10 mouse cellular contexts compared by ENCODE assay signal in the genomic region with DNA sequence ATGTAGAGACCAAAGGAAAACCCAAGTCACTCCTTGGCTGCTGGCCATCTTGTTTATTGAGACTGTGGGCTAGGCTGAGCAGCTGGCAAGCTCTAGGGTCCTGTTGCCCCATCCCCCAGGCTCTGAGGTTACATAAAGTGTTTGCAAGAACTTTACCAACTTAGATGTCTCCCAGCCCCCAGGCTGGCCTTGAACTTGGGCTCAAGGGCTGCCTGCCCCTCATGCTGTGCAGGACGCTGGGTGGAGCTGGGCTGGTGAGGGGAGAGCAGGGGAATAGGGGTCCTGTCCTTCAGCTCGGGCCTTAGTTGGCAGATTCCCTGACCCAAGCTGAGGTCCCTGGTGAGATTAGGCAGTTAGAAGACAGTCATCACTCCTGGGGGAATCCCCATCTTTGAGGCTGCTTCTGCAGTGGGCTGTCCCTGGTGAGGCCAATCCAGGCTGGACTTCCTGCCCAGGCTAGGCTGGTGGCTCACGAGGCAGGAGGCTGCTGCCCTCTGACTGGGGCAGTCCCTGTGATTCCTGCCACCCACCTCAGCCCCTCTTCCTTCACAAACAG. TPM values are rescaled to one million over a fixed set of nuclear protein-coding genes. Genes with fewer than 3 reads are reported as not detected.
DNase-seq lines count a peak whose midpoint lies in the region; ATAC-seq and TF ChIP-seq lines count a peak whose summit lies in the region.
"Had no signal": no experiment of that assay in that cellular context is flagged by ENCODE, and none has a peak within 500 bp of the region (broad histone marks: within the 10 kb centered on the region; RNA-seq: fewer than 3 reads in every experiment).

No protein-coding gene starts in this region.

- H3K27ac ChIP-seq in hindbrain, embryonic 14.5 days: no peak overlapping the region
- H3K27ac ChIP-seq in hindbrain, embryonic 12.5 days: no peak overlapping the region
- H3K27ac ChIP-seq in CH12.LX (ENCODE audit: insufficient read depth, low read depth): peak overlapping the region; percentile 97
- H3K27ac ChIP-seq in hindbrain, postnatal 0 days: no peak overlapping the region

- no peak; the same call in 1 of the 2 replicates for TF ChIP-seq RAD21 in CH12.LX (IDR thresholded peaks at IDR 0.05; ENCODE audit: low read depth, low read length)

- peak; percentile 34 for DNase-seq in hindbrain, embryonic 14.5 days (ENCODE audit: low spot score)
- DNase-seq in 3134 (ENCODE audit: extremely low read depth, insufficient read length, low spot score) (peak; percentile 68), CH12.LX (ENCODE audit: extremely low read depth) (peak; percentile 78)
- peak; percentile 66 for DNase-seq in hindbrain, postnatal 0 days (ENCODE audit: low spot score)
- no peak for DNase-seq in kidney, postnatal 36 days
- DNase-seq in frontal cortex, adult 2 months (ENCODE audit: extremely low spot score in 1 of 2, low spot score in 1 of 2): no peak
- no peak for DNase-seq in urinary bladder, postnatal 36 days (ENCODE audit: low spot score in 2 of 2)
- DNase-seq: heart, adult 18-20 months; kidney, adult 8-10 months had no signal

- dilution Hi-C loops in CH12.LX (cut with MboI; ENCODE audit: extremely low pct_ligation_motif_present, extremely low pct_unique_long_range_greater_than_20kb, low sequenced_read_pairs): no loop called here

- no peaks in the 10 kb centered on the region for H3K4me1 ChIP-seq in hindbrain, embryonic 14.5 days (replicated peaks; ENCODE audit: control insufficient read depth, insufficient read depth, low read length)
- H3K4me1 ChIP-seq in hindbrain, embryonic 12.5 days: peaks cover 17% of the 10 kb centered on the region
- H3K4me1 ChIP-seq in CH12.LX (ENCODE audit: control insufficient read depth in 1 of 2, insufficient read depth in 2 of 2): peaks cover 50 to 78% of the 10 kb centered on the region in 2 experiments
- peaks cover 1% of the 10 kb centered on the region; the same call in 1 of the 2 replicates for H3K4me1 ChIP-seq in hindbrain, postnatal 0 days (ENCODE audit: insufficient read depth, low read length)

- no peak overlapping the region for H3K9ac ChIP-seq in hindbrain, embryonic 14.5 days
- H3K9ac ChIP-seq in hindbrain, embryonic 12.5 days: no peak overlapping the region
- H3K9ac ChIP-seq in CH12.LX (ENCODE audit: insufficient read depth, low read depth): peak overlapping the region; percentile 20; the same call in 1 of the 2 replicates
- no peak overlapping the region for H3K9ac ChIP-seq in hindbrain, postnatal 0 days (replicated peaks; ENCODE audit: low read length)

- no peak for TF ChIP-seq CTCF in CH12.LX (conservative IDR thresholded peaks at IDR 0.05 in 1 of 2, IDR thresholded peaks at IDR 0.05 in 1 of 2; ENCODE audit: low read depth in 2 of 2, low read length in 2 of 2)
- no peak for TF ChIP-seq CTCF in hindbrain, postnatal 0 days (IDR thresholded peaks at IDR 0.05; ENCODE audit: low read depth)

- no peaks in the 10 kb centered on the region for H3K79me2 ChIP-seq in CH12.LX (replicated peaks; ENCODE audit: control insufficient read depth, extremely low read depth, insufficient read depth, poor library complexity, severe bottlenecking)

- no peak for ATAC-seq in hindbrain, embryonic 14.5 days (ENCODE audit: low FRiP score)
- no peak for ATAC-seq in hindbrain, embryonic 12.5 days (ENCODE audit: low FRiP score)
- ATAC-seq in hindbrain, postnatal 0 days: no peak

- TF ChIP-seq EP300 in CH12.LX (IDR thresholded peaks at IDR 0.05; ENCODE audit: low read length): peak; percentile 81

- peak; percentile 45; the same call in 1 of the 2 replicates for TF ChIP-seq POLR2A in CH12.LX (IDR thresholded peaks at IDR 0.05; ENCODE audit: low read depth, low read length)

- no peaks in the 10 kb centered on the region for H3K27me3 ChIP-seq in hindbrain, embryonic 14.5 days (ENCODE audit: control insufficient read depth, insufficient read depth, low read length)
- no peaks in the 10 kb centered on the region for H3K27me3 ChIP-seq in hindbrain, embryonic 12.5 days
- no peaks in the 10 kb centered on the region for H3K27me3 ChIP-seq in CH12.LX (replicated peaks)
- H3K27me3 ChIP-seq in hindbrain, postnatal 0 days (ENCODE audit: insufficient read depth, low read length): no peaks in the 10 kb centered on the region

- in situ Hi-C loops in CH12.LX (cut with MboI; ENCODE audit: low pct_ligation_motif_present, low pct_unique_long_range_greater_than_20kb, low sequenced_read_pairs): loop anchor here (5.0 kb wide), 1 partner anchor 35 kb away; a partner anchor contains a TSS

- no peaks in the 10 kb centered on the region for H3K36me3 ChIP-seq in hindbrain, embryonic 14.5 days (replicated peaks; ENCODE audit: control insufficient read depth, insufficient read depth)
- no peaks in the 10 kb centered on the region for H3K36me3 ChIP-seq in hindbrain, embryonic 12.5 days
- H3K36me3 ChIP-seq in CH12.LX (replicated peaks in 1 of 2; ENCODE audit: control insufficient read depth in 1 of 2, insufficient read depth in 1 of 2, low read length in 1 of 2): no peaks in the 10 kb centered on the region
- H3K36me3 ChIP-seq in hindbrain, postnatal 0 days (ENCODE audit: insufficient read depth, low read length): no peaks in the 10 kb centered on the region

- no peak overlapping the region for H3K4me2 ChIP-seq in hindbrain, embryonic 14.5 days (replicated peaks)
- H3K4me2 ChIP-seq in hindbrain, embryonic 12.5 days (replicated peaks): no peak overlapping the region
- peak overlapping the region; percentile 2; the same call in 1 of the 2 replicates for H3K4me2 ChIP-seq in CH12.LX (ENCODE audit: insufficient read depth, low read depth, poor library complexity, severe bottlenecking)
- H3K4me2 ChIP-seq in hindbrain, postnatal 0 days (ENCODE audit: low read depth, low read length): no peak overlapping the region

- H3K4me3 ChIP-seq in hindbrain, embryonic 14.5 days (replicated peaks; ENCODE audit: low read length): no peak overlapping the region
- H3K4me3 ChIP-seq in hindbrain, embryonic 12.5 days: no peak overlapping the region
- peak overlapping the region in 1 of 3 experiments; percentile 54 for H3K4me3 ChIP-seq in CH12.LX (replicated peaks in 1 of 3; ENCODE audit: low read depth in 2 of 3, low read length in 2 of 3, poor library complexity in 1 of 3)
- no peak overlapping the region for H3K4me3 ChIP-seq in hindbrain, postnatal 0 days (ENCODE audit: low read length)

- 49% methylated on average over 3 of the region's 3 CpGs for WGBS in hindbrain, embryonic 14.5 days
- 59% methylated on average over 3 of the region's 3 CpGs for WGBS in hindbrain, embryonic 12.5 days
- WGBS in hindbrain, postnatal 0 days: 43% methylated on average over 3 of the region's 3 CpGs

- 0 out of 2 replicates have a peak, but pooled peaks cover 3% of the 10 kb centered on the region for H3K9me3 ChIP-seq in hindbrain, embryonic 14.5 days (ENCODE audit: control insufficient read depth, low read length)
- H3K9me3 ChIP-seq in hindbrain, embryonic 12.5 days (replicated peaks): peaks cover 5% of the 10 kb centered on the region
- peaks cover 5% of the 10 kb centered on the region for H3K9me3 ChIP-seq in CH12.LX (replicated peaks; ENCODE audit: low read length)
- H3K9me3 ChIP-seq in hindbrain, postnatal 0 days (ENCODE audit: low read length): no peaks in the 10 kb centered on the region

TF ChIP-seq in CH12.LX, 34 proteins besides CTCF, POLR2A, EP300 and RAD21 (continues in another document):
- TF ChIP-seq PAX5 (IDR thresholded peaks at IDR 0.05; ENCODE audit: low read length): no peak
- TF ChIP-seq POLR2AphosphoS2 (IDR thresholded peaks at IDR 0.05; ENCODE audit: low read depth, low read length): no peak
- no peak for TF ChIP-seq CHD1 (IDR thresholded peaks at IDR 0.05; ENCODE audit: low read depth, low read length)
- peak; percentile 74 for TF ChIP-seq IRF4 (IDR thresholded peaks at IDR 0.05; ENCODE audit: low read depth, low read length)

RNA-seq across cellular contexts. Expression of a gene that starts 37.3 kb away (rescaled TPM):
- polyA plus RNA-seq in hindbrain, embryonic 14.5 days (2014; fragmentation: Nextera tagmentation; extraction: Ambion mirVana): 6.2 and 8.0 TPM in 2 replicates
- polyA plus RNA-seq in hindbrain, embryonic 12.5 days (2016; fragmentation: Nextera tagmentation; extraction: Ambion mirVana): 11.8 and 15.8 TPM in 2 replicates
- total RNA-seq in CH12.LX (2012; rRNA removed) (36.2 and 52.5 TPM in 2 replicates), CH12.LX (2014; rRNA removed) (19.3 and 24.4 TPM in 2 replicates)
- polyA plus RNA-seq in CH12.LX (2012; ENCODE audit: insufficient read length, low read depth): 14.9 and 16.4 TPM in 2 replicates
- total RNA-seq in hindbrain, postnatal 0 days (2014; rRNA removed): 4.4 and 8.2 TPM in 2 replicates
- 7.5 and 8.6 TPM in 2 replicates for polyA plus RNA-seq in hindbrain, postnatal 0 days (2015; fragmentation: Nextera tagmentation; extraction: Ambion mirVana)
- 20.7 and 26.0 TPM in 2 replicates for polyA plus RNA-seq in frontal cortex, adult 2 months (2012; rRNA removed)

RNA-seq across cellular contexts. Expression of a gene that starts 47.6 kb away (rescaled TPM):
- polyA plus RNA-seq in hindbrain, embryonic 14.5 days (2014; fragmentation: Nextera tagmentation; extraction: Ambion mirVana): 17.7 and 20.9 TPM in 2 replicates
- polyA plus RNA-seq in hindbrain, embryonic 12.5 days (2016; fragmentation: Nextera tagmentation; extraction: Ambion mirVana): 10.1 and 10.7 TPM in 2 replicates
- total RNA-seq in CH12.LX (2012; rRNA removed) (0.46 and 0.47 TPM in 2 replicates), CH12.LX (2014; rRNA removed) (not detected in 2 replicates)
- 0.24 and 0.68 TPM in 2 replicates for polyA plus RNA-seq in CH12.LX (2012; ENCODE audit: insufficient read length, low read depth)
- total RNA-seq in hindbrain, postnatal 0 days (2014; rRNA removed): 26.2 and 27.2 TPM in 2 replicates
- 18.9 and 22.1 TPM in 2 replicates for polyA plus RNA-seq in hindbrain, postnatal 0 days (2015; fragmentation: Nextera tagmentation; extraction: Ambion mirVana)
- 80.8 and 101 TPM in 2 replicates for polyA plus RNA-seq in frontal cortex, adult 2 months (2012; rRNA removed)

RNA-seq across cellular contexts. Expression of a gene that starts 49.1 kb away (rescaled TPM):
- polyA plus RNA-seq in hindbrain, embryonic 14.5 days (2014; fragmentation: Nextera tagmentation; extraction: Ambion mirVana): 12.9 and 13.8 TPM in 2 replicates
- polyA plus RNA-seq in hindbrain, embryonic 12.5 days (2016; fragmentation: Nextera tagmentation; extraction: Ambion mirVana): 56.8 and 57.9 TPM in 2 replicates
- 23.6 and 25.8 TPM in 2 replicates for total RNA-seq in CH12.LX (2012; rRNA removed)
- 22.2 and 23.7 TPM in 2 replicates for total RNA-seq in CH12.LX (2014; rRNA removed)
- polyA plus RNA-seq in CH12.LX (2012; ENCODE audit: insufficient read length, low read depth): 20.7 and 23.6 TPM in 2 replicates
- total RNA-seq in hindbrain, postnatal 0 days (2014; rRNA removed): 42.3 and 43.2 TPM in 2 replicates
- polyA plus RNA-seq in hindbrain, postnatal 0 days (2015; fragmentation: Nextera tagmentation; extraction: Ambion mirVana): 24.8 and 25.6 TPM in 2 replicates
- polyA plus RNA-seq in frontal cortex, adult 2 months (2012; rRNA removed): 24.3 and 25.9 TPM in 2 replicates

RNA-seq across cellular contexts. Expression of a gene that starts 58.3 kb away (rescaled TPM):
- 29.7 and 32.2 TPM in 2 replicates for polyA plus RNA-seq in hindbrain, embryonic 14.5 days (2014; fragmentation: Nextera tagmentation; extraction: Ambion mirVana)
- 16.4 and 16.7 TPM in 2 replicates for polyA plus RNA-seq in hindbrain, embryonic 12.5 days (2016; fragmentation: Nextera tagmentation; extraction: Ambion mirVana)
- not detected in 2 replicates for total RNA-seq in CH12.LX (2012; rRNA removed)
- total RNA-seq in CH12.LX (2014; rRNA removed): not detected in 2 replicates
- not detected in 2 replicates for polyA plus RNA-seq in CH12.LX (2012; ENCODE audit: insufficient read length, low read depth)
- 82.0 and 106 TPM in 2 replicates for total RNA-seq in hindbrain, postnatal 0 days (2014; rRNA removed)
- polyA plus RNA-seq in hindbrain, postnatal 0 days (2015; fragmentation: Nextera tagmentation; extraction: Ambion mirVana): 69.0 and 78.7 TPM in 2 replicates
- 79.6 and 82.1 TPM in 2 replicates for polyA plus RNA-seq in frontal cortex, adult 2 months (2012; rRNA removed)
- total RNA-seq: heart, adult 18-20 months had no signal

Comparison
In these comparisons a context has a peak if more than half of its experiments do, and no peak if none do; other contexts are left out.
1. DNase-seq: peak in hindbrain, embryonic 14.5 days (single experiment), 3134 (single experiment), CH12.LX (single experiment) and hindbrain, postnatal 0 days (single experiment); none in kidney, postnatal 36 days (0 of 2), frontal cortex, adult 2 months (0 of 2) and urinary bladder, postnatal 36 days (0 of 2).